Mouse (Mus musculus): ENCODE data around the gene Gm47791. TPM values are rescaled to one million over a fixed set of nuclear protein-coding genes. Genes with fewer than 3 reads are reported as not detected.

The Gm47791 gene
- polyA plus RNA-seq, 3 experiments from 2014 or later: not detected

Other genes with a start within 250 kb of the Gm47791 start
- gene Col4a4, start 184.4 kb downstream of the Gm47791 start, polyA plus RNA-seq (2017; shearing (Covaris generic)): under 1 TPM; 0.05 to 0.40 (median 0.33) TPM
- gene Col4a3, start 184.3 kb downstream of the Gm47791 start, polyA plus RNA-seq (2017; shearing (Covaris generic)): under 1 TPM in 1 of 3 experiments, not detected in 2; 0.10 TPM
- 100 to 1,000 TPM in 1 of 3 experiments, 10 to 100 TPM in 2; 83.4 to 108 (median 89.5) TPM for gene Mff, start 46.4 kb downstream of the Gm47791 start, polyA plus RNA-seq (2017; shearing (Covaris generic))
- 1 to 10 TPM in 1 of 3 experiments, under 1 TPM in 1, not detected in 1; 0.40 to 1.1 TPM for gene Tm4sf20, start 2.8 kb downstream of the Gm47791 start, polyA plus RNA-seq (2017; shearing (Covaris generic))
- 10 to 100 TPM; 32.2 to 33.2 (median 32.6) TPM for gene Agfg1, start 68.2 kb upstream of the Gm47791 start, polyA plus RNA-seq (2017; shearing (Covaris generic))
- gene A030005L19Rik, start 142.1 kb upstream of the Gm47791 start, polyA plus RNA-seq (2017; shearing (Covaris generic)): 1 to 10 TPM in 2 of 3 experiments, under 1 TPM in 1; 0.60 to 2.2 (median 1.1) TPM
- not detected for gene A030014E15Rik, start 153.7 kb upstream of the Gm47791 start, polyA plus RNA-seq (2017; shearing (Covaris generic))
- not detected for gene Gm6217, start 160.2 kb upstream of the Gm47791 start, polyA plus RNA-seq (2017; shearing (Covaris generic))
- not detected for gene A030003K21Rik, start 172.1 kb upstream of the Gm47791 start, polyA plus RNA-seq (2017; shearing (Covaris generic))
- not detected for gene Gm7544, start 184.8 kb upstream of the Gm47791 start, polyA plus RNA-seq (2017; shearing (Covaris generic))
- gene Gm47955, start 189.0 kb upstream of the Gm47791 start, polyA plus RNA-seq (2017; shearing (Covaris generic)): not detected
- not detected for gene Gm47959, start 229.3 kb upstream of the Gm47791 start, polyA plus RNA-seq (2017; shearing (Covaris generic))